Mouse (Mus musculus) central nervous system, embryonic 11.5 days (tissue): ENCODE measurements around the gene Chfr. TPM values are rescaled to one million over a fixed set of nuclear protein-coding genes. Genes with fewer than 3 reads are reported as not detected.

ENCODE experiments used
- polyA plus RNA-seq: library from polyadenylated mRNA; depleted of rRNA; stranded (reverse); fragments of >200 nt; gene quantifications from 2 replicates; pipeline ENCODE4 v1.2.3, GENCODE M21; 2012; rRNA removed

Gene Chfr
- 73.4 and 73.9 TPM in 2 replicates for polyA plus RNA-seq

DNA sequence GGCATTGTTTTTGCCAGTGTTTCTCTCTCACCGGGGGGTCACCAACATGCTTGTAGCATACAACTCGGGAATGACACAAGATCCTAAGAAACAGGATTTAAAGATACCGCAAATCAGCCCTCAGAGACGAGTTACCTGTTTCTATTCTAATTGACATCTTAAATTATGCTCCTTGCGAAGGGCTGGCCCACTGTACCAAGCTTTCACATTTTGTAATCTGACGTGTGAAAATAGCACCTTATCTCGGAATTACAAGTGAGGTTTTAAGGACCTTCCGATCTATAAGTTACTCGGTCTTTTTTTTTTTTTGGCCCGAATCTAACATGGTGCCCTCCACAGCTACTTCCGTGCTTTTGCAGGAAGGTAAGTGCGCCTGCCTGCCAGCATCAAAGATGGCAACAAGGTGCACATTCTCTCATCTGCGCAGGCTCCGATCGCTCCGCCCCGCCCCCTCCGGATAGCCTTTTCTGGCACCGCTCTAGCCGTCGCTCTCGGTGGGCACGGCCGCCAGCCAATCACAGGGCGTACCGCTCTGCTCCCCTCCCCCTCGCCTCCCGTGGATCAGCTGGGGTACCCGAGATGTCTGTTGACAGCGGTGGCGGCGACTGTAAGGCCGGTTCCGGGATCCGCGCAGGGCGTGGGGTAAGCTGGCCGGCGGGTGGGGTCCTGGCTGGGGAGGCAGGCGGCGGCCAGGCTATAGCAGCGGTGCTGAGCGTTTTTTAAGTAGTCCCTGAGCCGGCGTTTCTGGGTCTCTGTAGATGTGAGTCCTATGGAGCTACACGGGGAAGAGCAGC lies at the start of gene Chfr:
Gene Chfr (plus strand): TSS at position 550 of the 794 bp plus-strand sequence.

GRCm38 (mm10) chr5:110094030-110094846 lies 41.4 kb upstream of the Chfr start, which contains the start of gene Gm35315:
TSS of gene Gm35315 (minus strand) at chr5:110094420.

DNA sequence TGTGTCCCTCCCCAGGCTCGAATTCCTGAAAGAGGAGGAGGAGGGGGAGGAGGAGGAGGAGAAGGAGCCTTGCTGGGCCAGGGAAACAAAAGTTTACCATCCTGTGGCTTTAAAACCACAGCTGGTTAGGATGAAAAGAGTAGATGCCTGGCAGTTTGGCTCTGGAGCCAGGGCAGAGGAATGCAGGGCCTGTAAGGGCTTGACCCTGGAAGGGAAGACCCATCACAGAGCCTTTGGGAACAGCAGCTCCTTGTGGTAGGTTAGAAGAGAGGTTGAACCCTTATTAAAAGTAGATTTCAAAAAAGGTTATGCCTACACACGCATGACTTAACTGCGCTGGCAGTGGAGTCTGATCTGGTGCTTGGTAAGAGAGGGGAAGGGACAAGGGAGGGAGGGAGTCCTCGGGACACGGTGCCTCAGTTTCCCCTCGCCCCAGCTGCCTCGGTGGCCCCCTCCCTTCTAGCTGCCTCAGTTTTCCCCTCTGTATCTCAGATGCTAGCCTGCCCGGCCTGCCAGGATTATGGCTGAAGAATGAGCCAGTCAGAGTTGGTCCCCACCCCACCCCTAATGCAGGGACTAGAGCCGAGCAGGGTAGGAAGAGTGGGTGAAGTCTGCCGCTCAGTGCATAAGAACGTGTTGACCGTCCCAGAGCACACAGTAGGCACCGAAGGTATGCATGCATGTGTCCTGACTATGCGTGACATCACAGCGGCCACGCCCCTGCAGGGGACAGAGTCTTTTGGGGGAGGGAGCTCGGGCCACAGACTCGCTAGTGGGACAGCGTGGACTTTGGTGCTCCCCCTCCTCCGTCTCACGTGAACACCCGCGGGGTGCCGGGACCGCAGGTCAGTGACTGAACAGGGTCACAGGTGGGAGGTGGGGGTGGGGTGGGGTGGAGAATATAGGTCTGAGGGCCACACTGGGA lies 35.7 kb upstream of the Chfr start, which contains the start of gene Plcxd1:
Gene Plcxd1 (plus strand): TSS at position 314 of the 925 bp plus-strand sequence.

DNA sequence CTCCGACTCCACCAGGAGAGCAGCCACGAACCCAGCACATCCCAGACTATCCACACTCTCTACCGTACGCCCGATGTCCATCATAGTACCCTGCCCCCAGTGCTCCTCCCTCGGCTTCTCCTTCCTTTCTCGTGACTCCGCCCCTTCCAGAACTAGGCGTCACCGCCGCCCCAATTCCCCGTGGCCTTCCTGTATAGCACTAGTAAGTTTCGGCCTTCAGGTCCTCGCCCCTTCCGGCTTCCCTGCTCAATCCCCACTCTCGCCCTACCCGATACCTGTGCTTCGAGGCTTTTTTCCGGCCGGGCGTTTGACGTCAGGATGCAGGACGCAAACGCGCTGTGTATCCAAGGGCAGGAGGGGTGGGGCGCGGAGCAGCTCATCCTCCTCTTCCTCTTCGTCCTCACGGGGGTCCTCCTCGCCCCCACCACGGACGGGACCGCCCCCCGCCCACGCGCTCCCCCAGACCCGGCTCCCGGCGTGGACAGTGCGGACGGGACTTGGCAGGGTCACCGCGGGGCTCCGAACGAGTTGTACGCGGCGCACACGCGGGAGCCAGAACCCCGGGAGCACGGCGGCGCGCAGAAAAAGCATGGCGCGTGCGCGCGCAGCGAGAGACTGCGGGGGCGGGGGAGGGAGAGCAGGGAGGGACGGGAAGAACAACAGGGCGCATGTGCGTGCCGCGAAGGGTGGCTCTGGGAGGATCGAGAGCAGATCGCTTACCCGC lies 27.9 kb upstream of the Chfr start, which contains the start of gene Gtpbp6:
Gene Gtpbp6 (minus strand): TSS at position 617 of the 724 bp plus-strand sequence.

GRCm38 (mm10) chr5:110109991-110110441 lies 25.6 kb upstream of the Chfr start, which contains the start of gene Zfp605:
TSS of gene Zfp605 (plus strand) at chr5:110110092.

GRCm38 (mm10) chr5:110176362-110177020 lies 40.8 kb downstream of the Chfr start, which contains the start of gene Golga3:
TSS of gene Golga3 (plus strand) at chr5:110176701.

Other genes starting within 250 kb of the Chfr start
- 0.04 and 0.11 TPM in 2 replicates for gene Gm15446, start 212.4 kb upstream of the Chfr start, polyA plus RNA-seq
- 15.5 and 27.7 TPM in 2 replicates for gene Zfp932, start 139.3 kb upstream of the Chfr start, polyA plus RNA-seq
- gene Gm17655, start 63.3 kb upstream of the Chfr start, polyA plus RNA-seq = 0.54 and 2.7 TPM in 2 replicates
- 0.68 and 1.4 TPM in 2 replicates for gene Gm35315, start 41.4 kb upstream of the Chfr start, polyA plus RNA-seq
- 0.10 and 0.57 TPM in 2 replicates for gene Plcxd1, start 35.9 kb upstream of the Chfr start, polyA plus RNA-seq
- gene Gtpbp6, start 27.6 kb upstream of the Chfr start, polyA plus RNA-seq = 117 and 148 TPM in 2 replicates
- gene Zfp605, start 25.8 kb upstream of the Chfr start, polyA plus RNA-seq = 6.3 and 6.9 TPM in 2 replicates
- gene Golga3, start 40.9 kb downstream of the Chfr start, polyA plus RNA-seq = 16.2 and 17.4 TPM in 2 replicates
- gene Ankle2, start 95.2 kb downstream of the Chfr start, polyA plus RNA-seq = 23.6 and 26.5 TPM in 2 replicates
- gene Pgam5, start 134.1 kb downstream of the Chfr start, polyA plus RNA-seq = 32.6 and 56.2 TPM in 2 replicates
- gene Pxmp2, start 150.3 kb downstream of the Chfr start, polyA plus RNA-seq = 6.3 and 7.0 TPM in 2 replicates
- 37.9 and 44.7 TPM in 2 replicates for gene Pole, start 150.5 kb downstream of the Chfr start, polyA plus RNA-seq
- 0.71 and 1.4 TPM in 2 replicates for gene P2rx2, start 207.4 kb downstream of the Chfr start, polyA plus RNA-seq
- gene Lrcol1, start 208.9 kb downstream of the Chfr start, polyA plus RNA-seq = 0.06 TPM in 1 of 2 replicates, not detected in the other